In genomic region chr2:130928530-130928929, GRCm38 (mm10) we compare ENCODE assay signal across 15 mouse cellular contexts.
"Had no signal": no experiment of that assay in that cellular context is flagged by ENCODE, and none has a peak within 500 bp of the region (broad histone marks: within the 10 kb centered on the region; RNA-seq: fewer than 3 reads in every experiment).

No protein-coding gene starts in this region.

- DNase-seq: retina, postnatal 1 day; right cerebral cortex, adult 18-20 months; right cerebral cortex, postnatal 14 days; right cerebral cortex, postnatal 25 days; right cerebral cortex, postnatal 4 days; spleen, adult 18-20 months; thymus, adult 2 months; thymus, postnatal 14 days; thymus, postnatal 25 days; thymus, postnatal 36 days; thymus, postnatal 4 days had no signal

- H3K4me3 ChIP-seq: neural tube, embryonic 12.5 days; neural tube, embryonic 13.5 days; neural tube, embryonic 15.5 days; stomach, embryonic 15.5 days had no signal

- H3K27me3 ChIP-seq: neural tube, embryonic 12.5 days; neural tube, embryonic 13.5 days; neural tube, embryonic 15.5 days; stomach, embryonic 15.5 days had no signal

- H3K4me1 ChIP-seq: neural tube, embryonic 12.5 days; neural tube, embryonic 13.5 days; neural tube, embryonic 15.5 days; stomach, embryonic 15.5 days had no signal

- H3K36me3 ChIP-seq: neural tube, embryonic 12.5 days; neural tube, embryonic 15.5 days; stomach, embryonic 15.5 days had no signal

- H3K9ac ChIP-seq: neural tube, embryonic 12.5 days; neural tube, embryonic 13.5 days; neural tube, embryonic 15.5 days; stomach, embryonic 15.5 days had no signal

- H3K27ac ChIP-seq: neural tube, embryonic 12.5 days; neural tube, embryonic 13.5 days; neural tube, embryonic 15.5 days; stomach, embryonic 15.5 days had no signal

- H3K4me2 ChIP-seq: neural tube, embryonic 12.5 days; neural tube, embryonic 13.5 days; neural tube, embryonic 15.5 days; stomach, embryonic 15.5 days had no signal

- H3K9me3 ChIP-seq: neural tube, embryonic 12.5 days; neural tube, embryonic 13.5 days; neural tube, embryonic 15.5 days; stomach, embryonic 15.5 days had no signal
